Mouse (Mus musculus): Measurements from ENCODE around the gene Rsph3a.

- no peak for TF ChIP-seq POLR2A (IDR thresholded peaks at IDR 0.05; ENCODE audit: low read depth, low read length)
- TF ChIP-seq CTCF (IDR thresholded peaks at IDR 0.05; ENCODE audit: extremely low read depth, insufficient read depth, insufficient read length, insufficient replicate concordance) = no peak
Measured at GRCm38 (mm10) chr17:7897120-7897519, 48.3 kb upstream of the Rsph3a start.

All from spleen, adult 2 months (tissue).